Mouse (Mus musculus): ENCODE results near the gene Hoxc10.

Hoxc10 gene

DNA sequence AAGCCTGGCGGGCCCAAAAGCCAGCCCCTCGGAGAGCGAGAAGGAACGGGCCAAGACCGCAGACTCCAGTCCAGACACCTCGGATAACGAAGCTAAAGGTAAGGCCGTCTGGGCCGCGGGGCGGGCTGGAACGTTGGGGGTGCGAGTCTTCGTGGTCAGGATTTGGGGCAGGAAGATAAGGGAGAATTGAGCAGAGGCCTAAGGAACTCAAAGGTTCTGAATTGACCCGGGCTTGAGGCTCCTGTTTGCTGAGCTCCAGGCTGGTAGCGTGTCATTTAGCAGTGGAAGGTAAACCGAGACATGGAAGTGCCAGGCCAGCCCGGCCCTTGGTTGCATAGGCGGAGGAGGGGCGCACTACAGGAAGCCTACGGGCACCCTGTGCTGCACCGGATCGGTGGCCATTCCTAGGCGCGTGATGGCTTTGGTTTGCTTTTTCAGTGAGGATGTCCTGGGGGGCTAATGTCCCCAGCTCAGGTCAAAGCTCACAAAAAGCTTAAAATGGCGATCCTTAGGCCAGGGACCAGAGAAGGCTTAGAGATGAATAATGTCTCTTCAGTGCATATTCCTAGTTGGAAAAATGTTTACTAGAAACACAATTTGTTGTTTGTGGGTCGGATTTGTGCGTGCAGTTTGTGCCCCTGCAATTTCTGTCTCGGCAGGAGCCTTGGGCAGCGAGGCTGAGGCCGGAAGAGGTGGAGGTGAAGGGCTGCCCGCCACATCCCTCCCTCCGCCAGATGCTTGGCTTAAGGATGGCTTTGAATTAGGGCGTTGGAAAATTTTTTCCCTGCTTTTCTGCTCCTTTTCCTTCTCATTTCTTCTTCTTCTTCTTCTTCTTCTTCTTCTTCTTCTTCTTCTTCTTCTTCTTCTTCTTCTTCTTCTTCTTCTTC, 1.2 kb downstream of the Hoxc10 start:
- no peak for DNase-seq (ENCODE audit: low spot score in 2 of 2)

DNA sequence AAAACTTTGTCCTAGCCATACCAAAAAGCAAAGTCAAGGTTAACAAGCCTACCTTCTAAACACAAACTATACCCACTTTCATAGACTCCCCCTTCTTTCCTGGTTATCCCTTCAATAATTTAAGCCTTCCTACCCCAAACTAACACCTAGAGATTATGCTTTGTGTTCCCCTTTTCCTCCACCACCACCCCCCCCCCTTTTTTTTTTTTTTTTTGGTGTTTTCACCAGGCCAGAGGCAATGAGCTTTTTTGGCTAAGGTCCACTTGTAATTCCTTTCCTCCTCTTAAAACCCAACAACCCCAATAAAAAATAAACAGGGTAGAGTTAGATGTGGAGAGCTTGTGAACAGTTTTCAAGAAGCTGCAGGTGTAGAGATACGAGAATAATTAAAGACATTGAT, 2.7 kb downstream of the Hoxc10 start:
- no peak for DNase-seq (ENCODE audit: low spot score in 2 of 2)

DNA sequence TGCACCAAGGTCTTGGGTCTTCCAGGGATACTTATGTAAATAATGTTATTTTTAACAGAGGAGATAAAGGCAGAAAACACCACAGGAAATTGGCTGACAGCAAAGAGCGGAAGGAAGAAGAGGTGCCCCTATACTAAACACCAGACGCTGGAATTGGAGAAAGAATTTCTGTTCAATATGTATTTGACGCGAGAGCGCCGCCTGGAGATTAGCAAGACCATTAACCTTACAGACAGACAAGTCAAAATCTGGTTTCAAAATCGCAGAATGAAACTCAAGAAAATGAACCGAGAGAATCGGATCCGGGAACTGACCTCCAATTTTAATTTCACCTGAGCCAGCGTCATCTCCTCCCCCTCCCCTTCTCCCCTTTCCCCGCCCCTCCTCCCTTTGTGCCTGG, 4.1 kb downstream of the Hoxc10 start:
- no peak for DNase-seq (ENCODE audit: low spot score in 2 of 2)

DNA sequence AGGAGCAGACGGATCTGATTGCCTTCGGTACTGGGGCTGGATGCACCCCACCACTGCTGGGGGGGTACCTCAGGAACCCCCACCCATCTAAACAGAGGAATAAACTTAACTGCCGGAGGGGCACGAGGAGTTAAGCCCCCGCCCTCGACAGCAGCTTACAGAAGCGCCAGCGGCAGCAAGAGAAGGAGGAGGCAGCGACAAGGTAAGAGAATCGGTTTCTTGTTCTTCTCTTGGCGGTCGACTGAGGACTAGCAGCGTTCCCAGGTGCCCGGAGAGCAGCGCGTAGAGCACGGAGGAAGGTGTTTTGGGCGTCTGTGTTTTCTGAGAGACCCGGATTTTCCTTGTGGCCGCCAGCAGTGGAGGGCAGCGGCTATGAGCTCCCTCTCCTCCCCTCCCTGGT, 5.7 kb downstream of the Hoxc10 start:
- DNase-seq (ENCODE audit: low spot score in 2 of 2) = no peak

DNA sequence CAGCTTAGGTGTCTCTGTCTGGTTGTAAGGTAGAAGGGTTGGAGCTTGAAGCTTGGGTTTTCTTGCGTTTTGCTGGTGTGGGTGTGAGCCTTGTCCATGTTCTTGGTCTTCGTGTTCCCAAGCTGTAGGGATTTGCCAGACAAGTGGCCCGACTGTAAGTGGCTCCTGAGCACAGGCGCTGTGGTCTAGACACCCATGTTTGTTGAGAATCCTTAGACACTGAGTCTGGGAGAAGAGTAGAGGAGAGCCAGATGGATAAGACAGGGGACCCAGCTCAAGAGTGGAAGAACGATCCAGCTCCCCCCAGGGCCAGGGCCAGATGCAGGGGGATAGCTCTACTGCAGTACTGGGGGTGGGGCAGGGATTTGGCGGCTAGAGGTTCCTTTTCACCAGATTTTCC, 6.2 kb downstream of the Hoxc10 start:
- DNase-seq (ENCODE audit: low spot score in 2 of 2) = no peak

DNA sequence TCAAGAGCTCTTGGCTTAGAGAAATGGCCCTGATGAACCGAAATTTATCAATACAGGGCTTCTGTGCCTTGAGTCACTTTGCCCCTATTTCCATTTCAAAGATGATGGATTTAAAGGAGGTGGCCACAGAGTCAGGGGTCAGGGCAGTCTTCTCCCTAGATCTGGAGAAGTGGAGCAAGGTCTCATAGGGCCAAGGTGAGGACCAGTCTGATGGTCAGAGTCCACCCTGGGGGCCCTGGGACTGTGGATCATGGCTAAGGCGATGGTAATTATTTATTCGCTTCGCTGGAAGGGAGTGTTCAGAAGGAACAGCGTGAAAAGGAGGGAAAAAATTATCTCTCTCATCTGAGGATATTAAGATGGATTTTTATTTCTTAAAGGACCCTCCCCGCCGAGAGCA, 8.4 kb downstream of the Hoxc10 start:
- DNase-seq (ENCODE audit: low spot score in 2 of 2) = no peak

DNA sequence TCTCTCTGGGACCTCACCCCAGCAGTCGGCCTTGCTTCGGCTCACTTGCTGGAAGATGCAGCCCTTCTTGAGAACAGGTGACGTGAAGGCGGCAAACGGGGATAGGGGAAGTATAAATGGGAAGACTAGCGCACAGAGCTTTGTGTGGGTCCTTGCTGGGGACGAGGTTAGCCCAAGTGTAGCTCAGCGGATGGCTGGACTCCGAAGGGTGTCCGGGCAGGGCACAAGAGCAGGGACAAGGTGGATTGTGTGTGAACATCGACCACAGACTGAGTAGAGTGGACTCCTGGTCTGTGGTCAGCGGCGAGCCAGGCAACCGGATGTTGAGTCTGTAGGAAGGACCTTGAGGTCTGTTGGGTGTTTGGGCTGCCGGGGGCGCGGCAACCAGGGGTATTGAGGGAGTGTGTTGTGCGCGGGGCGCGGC, 9.1 kb downstream of the Hoxc10 start:
- no peak for DNase-seq (ENCODE audit: low spot score in 2 of 2)

DNA sequence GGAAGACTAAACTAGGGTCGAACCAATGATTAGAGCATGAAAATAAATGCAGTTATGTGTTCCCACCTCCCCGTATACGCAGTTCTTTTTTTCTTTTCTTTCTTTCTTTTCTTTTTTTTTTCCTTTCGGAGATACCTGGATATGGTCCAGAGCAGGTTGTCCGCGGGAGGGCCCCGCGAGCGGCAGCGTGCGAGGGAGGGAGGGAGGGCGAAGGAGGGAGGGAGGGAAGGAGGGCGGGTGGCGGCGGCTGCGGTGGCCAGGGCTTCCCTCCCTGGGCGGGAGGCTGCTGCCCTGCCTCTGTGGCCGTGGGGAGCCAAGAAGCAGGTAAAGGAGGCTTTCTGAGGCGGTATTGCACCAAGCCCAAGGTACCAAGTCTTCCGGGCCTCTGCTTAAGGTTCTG, 9.6 kb downstream of the Hoxc10 start, which contains the start of gene Hoxc9:
Gene Hoxc9 (plus strand): TSS at position 269 of the 400 bp plus-strand sequence.
- DNase-seq (ENCODE audit: low spot score in 2 of 2) = no peak

DNA sequence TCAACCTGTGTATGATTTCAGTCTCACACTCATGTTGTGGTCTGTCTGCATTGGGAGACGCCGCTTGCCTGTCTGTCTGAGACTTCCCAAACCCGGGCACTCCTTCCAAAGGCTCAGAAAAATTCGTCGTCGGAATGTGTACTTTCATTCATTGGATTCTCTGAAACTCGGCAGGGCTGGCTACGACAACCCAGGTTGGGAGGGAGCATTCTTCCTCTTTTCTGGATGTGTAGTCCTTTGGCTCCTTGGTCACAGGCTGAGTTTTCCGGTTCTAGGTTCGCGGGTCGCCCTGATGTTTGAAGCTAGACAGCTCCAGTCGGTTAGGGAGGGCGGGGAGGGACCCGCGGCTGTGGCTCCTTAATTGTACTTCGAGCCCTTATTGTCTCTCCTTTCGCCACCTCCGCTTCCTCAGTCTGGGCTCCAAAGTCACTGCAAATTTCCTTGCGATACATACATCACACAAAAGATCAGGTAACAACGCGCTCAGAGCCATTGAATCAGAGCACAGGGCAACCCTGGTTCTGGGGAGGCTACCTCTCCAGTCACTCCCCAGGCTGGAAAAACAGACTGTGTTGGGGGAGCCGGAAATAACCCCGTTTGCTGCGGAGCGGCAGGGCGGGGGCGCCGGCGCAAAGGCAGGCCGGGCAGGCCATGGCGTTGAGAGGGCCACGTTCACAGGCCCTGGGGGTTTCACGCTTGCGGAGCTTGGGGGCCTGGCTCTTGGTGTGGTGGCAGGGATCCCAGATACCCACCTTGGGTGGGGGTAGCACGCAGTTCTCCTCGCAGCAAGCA, 10.2 kb downstream of the Hoxc10 start:
- no peak for DNase-seq (ENCODE audit: low spot score in 2 of 2)

DNA sequence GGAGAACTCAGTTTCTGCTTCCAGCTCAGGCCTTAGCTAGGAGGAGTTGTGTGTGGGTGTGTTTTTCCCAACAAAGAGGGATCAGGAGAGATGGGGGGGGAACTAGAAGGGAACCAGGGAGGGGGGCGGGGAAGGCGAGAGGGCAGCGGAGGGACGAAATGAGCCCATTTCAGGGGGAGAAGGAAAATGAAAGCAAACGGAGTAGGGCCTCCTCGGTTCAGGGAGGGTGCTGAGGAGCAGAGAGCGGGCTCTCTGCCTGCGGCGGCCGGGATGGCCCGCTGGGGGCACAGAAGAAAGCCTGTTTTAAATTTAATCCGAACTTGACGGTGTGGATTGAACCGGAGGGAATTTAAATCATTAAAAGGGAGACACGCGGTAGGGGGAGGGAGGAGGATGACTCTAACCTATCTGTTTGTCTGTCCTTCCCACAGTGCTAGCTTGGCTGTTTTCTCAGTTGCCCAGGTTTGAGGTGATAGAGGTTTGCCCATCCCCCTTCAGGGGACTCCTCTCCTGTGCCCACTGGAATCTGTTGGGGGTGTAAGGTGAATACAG, 10.9 kb downstream of the Hoxc10 start:
- no peak for DNase-seq (ENCODE audit: low spot score in 2 of 2)

DNA sequence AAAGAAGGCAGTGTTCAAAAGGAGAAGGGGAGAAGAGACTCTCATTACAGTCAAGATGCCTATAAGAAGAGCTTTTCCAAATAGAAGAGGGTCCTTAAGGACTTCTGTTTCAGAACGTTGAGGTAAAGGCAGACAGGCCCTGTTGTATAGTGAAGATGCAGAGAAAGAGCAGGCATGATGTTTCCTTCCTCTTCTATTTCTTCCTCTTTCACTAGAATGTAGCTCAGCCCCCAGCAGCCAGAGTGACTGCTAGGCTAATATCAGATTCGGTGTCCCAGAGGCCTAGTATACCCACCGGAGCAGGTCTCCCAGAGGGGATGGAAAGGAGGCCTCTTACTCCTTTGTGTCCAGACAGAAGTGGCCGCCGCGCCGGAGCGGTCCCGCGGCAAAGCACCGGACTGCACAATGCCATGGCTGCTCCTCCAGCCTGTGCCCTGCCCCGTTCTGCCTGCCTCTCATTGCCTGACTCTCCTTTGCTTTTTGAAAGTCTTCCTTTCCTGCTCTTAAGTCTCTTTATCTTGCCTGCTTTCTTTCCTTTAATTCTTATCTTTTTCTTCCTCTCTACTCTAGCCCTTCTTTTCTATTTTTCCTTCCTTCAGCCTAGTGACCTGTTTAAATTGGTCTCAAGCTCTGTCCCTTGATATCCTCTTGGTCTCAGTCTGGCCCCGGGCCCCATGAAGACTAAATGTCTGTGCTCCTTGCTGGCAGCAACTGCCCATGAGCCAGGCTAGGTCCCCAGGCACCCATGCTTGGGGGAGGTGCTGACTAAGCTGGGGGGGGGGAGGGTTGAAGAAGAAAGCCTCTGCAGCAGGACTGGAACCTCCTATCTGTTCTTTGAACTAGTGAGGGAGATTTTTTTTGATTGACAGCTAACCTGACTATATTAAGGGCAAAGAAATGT, 12.3 kb downstream of the Hoxc10 start:
- no peak for DNase-seq (ENCODE audit: low spot score in 2 of 2)

DNA sequence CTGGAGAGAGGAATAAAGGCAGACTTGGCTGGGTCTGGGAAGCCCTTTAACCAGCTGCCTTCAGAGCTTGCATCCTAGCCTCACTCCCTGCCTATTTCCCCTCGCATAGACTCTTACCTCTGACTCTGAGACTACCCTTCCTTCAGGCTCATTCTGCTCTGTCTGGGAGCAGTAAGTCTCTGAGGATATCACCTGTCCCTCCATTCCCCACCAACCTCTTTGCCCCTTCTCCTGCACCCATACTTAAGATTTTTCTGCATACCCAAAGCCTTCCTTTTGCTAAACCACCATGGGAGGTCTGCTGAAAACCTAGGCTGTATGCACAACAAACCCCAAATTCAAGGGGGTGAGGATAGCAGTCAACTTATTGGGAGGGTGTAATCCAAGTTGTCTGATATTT, 13.3 kb downstream of the Hoxc10 start:
- DNase-seq (ENCODE audit: low spot score in 2 of 2) = no peak

DNA sequence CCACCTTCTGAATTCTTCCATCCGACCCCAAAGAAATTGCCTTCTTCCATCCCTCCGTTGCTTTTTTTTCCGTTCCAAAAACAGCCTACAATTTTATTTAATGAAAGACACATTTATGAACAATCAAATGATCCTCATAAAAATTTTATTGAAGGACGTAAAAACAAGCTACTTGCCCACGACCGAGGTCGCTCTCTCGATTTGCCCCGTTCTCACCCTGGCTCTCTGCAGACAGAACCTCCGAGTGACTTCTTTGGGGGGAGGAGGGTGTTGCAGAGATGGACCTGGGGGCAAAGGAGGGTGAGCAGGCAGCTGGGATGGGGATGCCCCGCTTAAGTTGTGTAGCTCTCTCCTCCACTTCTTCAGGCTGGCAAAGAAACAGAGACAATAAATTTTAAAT, 13.8 kb downstream of the Hoxc10 start:
- DNase-seq (ENCODE audit: low spot score in 2 of 2) = no peak

DNA sequence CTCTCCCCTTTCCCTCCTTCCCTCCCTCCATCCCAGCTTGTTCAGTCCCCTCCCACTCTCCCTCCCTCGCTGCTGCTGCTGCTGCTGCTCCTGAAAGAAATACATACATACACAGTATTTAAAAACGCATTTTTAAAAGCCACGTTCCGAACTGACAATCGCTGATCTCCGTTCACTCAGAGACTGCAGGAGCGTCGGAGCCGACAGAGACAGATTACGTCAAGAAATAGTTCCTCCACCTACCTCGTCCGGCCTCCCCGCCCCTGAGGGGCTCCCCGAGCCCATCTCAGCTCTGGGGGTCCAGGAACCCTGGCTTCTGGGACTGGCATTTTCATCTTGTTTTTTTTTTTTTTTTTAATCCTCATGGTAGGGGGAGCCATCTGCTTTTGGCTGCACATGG, 14.3 kb downstream of the Hoxc10 start:
- DNase-seq (ENCODE audit: low spot score in 2 of 2) = no peak

DNA sequence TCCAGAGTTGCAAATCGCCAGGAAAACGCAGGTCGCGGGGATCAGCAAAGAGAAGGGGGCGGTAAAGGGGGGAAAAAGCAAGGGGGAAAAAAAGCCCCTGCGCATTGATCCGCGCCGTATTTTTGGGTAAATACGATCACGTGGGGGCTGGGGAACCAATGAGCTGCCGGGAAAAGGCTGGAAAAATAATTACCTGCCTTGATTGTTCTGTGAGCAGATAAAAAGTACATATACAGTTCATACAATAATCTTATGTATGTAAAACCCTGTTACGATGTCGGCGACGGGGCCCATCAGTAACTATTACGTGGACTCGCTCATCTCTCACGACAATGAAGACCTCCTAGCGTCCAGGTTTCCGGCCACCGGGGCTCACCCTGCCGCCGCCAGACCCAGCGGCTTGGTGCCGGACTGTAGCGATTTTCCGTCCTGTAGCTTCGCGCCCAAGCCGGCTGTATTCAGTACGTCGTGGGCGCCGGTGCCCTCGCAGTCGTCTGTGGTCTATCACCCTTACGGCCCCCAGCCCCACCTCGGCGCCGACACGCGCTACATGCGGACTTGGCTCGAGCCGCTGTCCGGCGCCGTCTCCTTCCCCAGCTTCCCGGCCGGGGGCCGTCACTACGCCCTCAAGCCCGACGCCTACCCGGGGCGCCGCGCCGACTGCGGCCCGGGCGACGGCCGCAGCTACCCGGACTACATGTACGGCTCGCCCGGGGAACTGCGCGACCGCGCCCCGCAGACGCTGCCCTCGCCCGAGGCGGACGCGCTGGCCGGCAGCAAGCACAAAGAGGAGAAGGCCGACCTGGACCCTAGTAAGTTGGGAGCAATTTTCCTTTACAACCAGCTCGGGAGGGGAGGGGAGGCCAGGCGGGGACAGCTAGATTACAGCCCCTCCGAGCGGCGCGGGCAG, 15.0 kb downstream of the Hoxc10 start:
- DNase-seq (ENCODE audit: low spot score in 2 of 2) = no peak

DNA sequence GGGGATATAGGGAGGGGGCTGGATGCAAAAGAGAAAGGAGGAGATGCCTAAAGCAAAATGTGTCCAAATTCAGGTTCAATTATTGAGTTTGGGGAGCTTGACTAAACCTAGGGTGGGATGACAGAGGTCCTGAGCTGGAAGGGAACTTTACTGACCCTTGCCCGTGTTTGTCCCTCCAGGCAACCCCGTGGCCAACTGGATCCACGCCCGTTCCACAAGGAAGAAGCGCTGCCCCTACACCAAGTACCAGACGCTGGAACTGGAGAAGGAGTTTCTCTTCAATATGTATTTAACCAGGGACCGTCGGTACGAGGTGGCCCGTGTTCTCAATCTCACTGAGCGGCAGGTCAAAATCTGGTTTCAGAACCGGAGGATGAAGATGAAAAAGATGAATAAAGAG, 17.1 kb downstream of the Hoxc10 start:
- DNase-seq (ENCODE audit: low spot score in 2 of 2) = no peak

DNA sequence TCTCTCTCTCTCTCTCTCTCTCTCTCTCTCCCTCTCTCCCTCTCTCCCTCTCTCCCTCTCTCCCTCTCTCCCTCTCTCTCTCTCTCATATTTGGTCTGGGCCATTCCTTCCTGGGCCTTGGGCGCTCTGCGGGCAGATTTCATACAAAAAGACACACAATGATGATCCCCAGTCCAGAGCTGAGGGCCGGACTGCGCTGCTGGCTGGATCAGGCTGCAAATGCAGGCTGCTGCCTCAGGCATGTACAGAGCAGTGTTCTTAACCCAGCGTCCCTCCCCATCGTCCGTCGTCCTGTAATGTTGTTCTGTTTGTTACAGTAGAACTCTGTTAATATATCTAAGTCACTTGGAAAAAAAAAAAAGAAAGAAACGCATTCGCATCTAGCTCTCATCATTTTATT, 17.9 kb downstream of the Hoxc10 start:
- DNase-seq (ENCODE audit: low spot score in 2 of 2) = no peak

DNA sequence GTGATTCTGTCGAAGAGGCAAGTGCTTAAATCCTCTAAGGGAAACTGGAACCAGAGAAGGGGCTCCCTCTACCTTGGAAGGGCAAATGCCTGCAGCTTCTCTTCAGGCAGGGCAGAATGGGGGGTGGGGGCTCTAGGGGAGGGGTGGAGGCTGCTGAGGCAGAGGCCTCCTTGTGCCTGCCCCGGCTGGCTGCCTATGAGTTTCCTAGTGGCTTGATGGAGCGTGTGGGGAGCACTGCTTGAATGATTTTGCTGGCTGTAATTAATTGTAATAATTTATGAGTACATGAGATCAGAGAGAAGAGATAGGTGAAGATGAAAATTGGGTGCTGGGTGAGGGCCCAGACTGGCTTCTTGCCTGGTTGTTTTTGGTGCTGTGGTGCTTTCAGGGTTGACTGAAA, 18.3 kb downstream of the Hoxc10 start:
- no peak for DNase-seq (ENCODE audit: low spot score in 2 of 2)

DNA sequence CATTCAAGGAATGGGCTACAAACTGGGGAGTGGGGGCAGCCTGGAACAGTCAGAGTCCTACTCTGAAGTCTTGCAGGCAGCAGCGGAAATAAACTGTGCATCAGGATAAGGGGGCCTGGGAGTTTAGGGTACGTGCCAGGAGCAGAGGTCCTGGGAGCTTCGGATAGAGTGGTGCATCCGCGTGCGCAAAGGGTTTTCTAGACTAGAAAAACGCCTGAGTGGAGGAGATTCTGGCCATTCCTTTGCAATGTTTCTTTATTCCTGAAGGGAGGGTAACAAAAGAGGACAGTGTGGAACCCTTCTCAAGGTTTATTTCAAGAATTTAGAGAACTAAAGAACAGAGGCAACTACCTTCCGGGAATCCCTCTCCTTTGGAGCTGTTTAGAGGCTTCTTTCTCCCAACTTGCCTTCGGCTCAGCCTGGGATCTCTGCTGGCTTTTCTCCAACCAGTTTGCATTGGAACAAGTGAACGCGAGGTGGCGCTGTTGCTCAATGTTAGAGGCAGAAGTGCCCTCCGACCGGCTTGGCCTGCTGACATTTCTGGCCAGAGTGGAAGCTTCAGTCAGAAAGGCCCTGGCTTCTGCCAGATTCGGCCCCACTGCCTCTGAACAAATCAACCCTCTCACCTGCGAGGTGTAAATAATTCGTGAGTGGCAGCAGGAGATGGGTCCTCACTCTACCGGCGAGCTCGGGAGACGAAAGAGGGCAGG, 20.7 kb downstream of the Hoxc10 start:
- DNase-seq (ENCODE audit: low spot score in 2 of 2) = peak; percentile 44 to 83

DNA sequence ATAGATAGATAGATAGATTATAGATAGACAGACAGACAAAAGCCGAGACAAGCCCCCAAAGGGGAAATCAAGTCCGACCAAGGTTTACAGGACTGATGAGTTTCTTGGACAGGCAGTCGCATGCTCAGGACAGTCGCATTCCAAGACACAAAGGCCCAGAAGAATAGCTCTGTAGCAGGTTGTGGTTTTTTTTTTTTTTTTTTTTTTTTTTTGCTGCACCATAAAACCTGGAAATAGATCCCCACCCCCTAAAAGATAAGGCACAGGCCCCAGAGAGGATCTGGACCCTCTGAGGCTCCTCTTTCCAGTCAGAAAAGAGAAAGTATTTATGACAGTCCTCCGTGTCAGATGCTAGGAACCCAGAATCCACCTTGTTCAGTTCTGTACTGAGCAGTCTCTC, 21.5 kb downstream of the Hoxc10 start:
- no peak for DNase-seq (ENCODE audit: low spot score in 2 of 2)

Measured in frontal cortex, postnatal 10 days (tissue).